Mouse (Mus musculus): ENCODE measurements around the gene Rgs14.

- TF ChIP-seq EP300 (optimal IDR thresholded peaks at IDR 0.05) (no peak), CTCF (IDR thresholded peaks at IDR 0.05; ENCODE audit: low read depth) (no peak)
These were observed 43.9 kb upstream of the Rgs14 start for GRCm38 (mm10) chr13:55325596-55325995.

Measured in stomach, postnatal 0 days (tissue).